Mouse (Mus musculus): ENCODE measurements at regions not wholly inside any gene's neighbourhood (a gene's known extent, or its start where the extent isn't known, plus 50 kb on each side); places are given as distances from the start of the nearest gene placed in this dataset.

GRCm38 (mm10) chr7:130036235-130036634 lies 444.6 kb downstream of the Wdr11 start:
- no peak overlapping the region for H3K4me3 ChIP-seq
- DNase-seq, result no peak
- TF ChIP-seq CTCF (IDR thresholded peaks at IDR 0.05) (no peak), EP300 (IDR thresholded peaks at IDR 0.05; ENCODE audit: insufficient read depth, low read depth, low read length) (no peak), POLR2A (IDR thresholded peaks at IDR 0.05; ENCODE audit: insufficient read depth, low read depth, low read length) (no peak)
- H3K27ac ChIP-seq, result no peak overlapping the region
- 90% methylated on average over 5 of the region's 5 CpGs for WGBS
- H3K27me3 ChIP-seq (ENCODE audit: control insufficient read depth, insufficient read depth, low read length), result no peaks in the 10 kb centered on the region
- no peaks in the 10 kb centered on the region for H3K36me3 ChIP-seq (ENCODE audit: control insufficient read depth, insufficient read depth, low read length)
- H3K79me2 ChIP-seq (replicated peaks; ENCODE audit: control insufficient read depth, insufficient read depth, low read length), result no peaks in the 10 kb centered on the region
- no peak overlapping the region for H3K9ac ChIP-seq (ENCODE audit: low read depth, low read length)
- no peaks in the 10 kb centered on the region; the same call in 1 of the 2 replicates for H3K4me1 ChIP-seq (ENCODE audit: control insufficient read depth, insufficient read depth, low read length)
- intact Hi-C loops (cut with DNase I), result no loop called here

GRCm38 (mm10) chr7:130036845-130037572 lies 445.3 kb downstream of the Wdr11 start:
- Histone ChIP-seq H3K4me1 (ENCODE audit: control insufficient read depth, insufficient read depth, low read length) (no peaks in the 10 kb centered on the region; the same call in 1 of the 2 replicates), H3K36me3 (ENCODE audit: control insufficient read depth, insufficient read depth, low read length) (no peaks in the 10 kb centered on the region), H3K9ac (ENCODE audit: low read depth, low read length) (no peak overlapping the region), H3K27me3 (ENCODE audit: control insufficient read depth, insufficient read depth, low read length) (no peaks in the 10 kb centered on the region), H3K27ac (no peak overlapping the region), H3K4me3 (no peak overlapping the region), H3K79me2 (replicated peaks; ENCODE audit: control insufficient read depth, insufficient read depth, low read length) (no peaks in the 10 kb centered on the region)
- TF ChIP-seq POLR2A (IDR thresholded peaks at IDR 0.05; ENCODE audit: insufficient read depth, low read depth, low read length) (no peak), EP300 (IDR thresholded peaks at IDR 0.05; ENCODE audit: insufficient read depth, low read depth, low read length) (no peak), CTCF (IDR thresholded peaks at IDR 0.05) (no peak)
- intact Hi-C loops (cut with DNase I), result no loop called here
- peak; percentile 23 to 42 for DNase-seq
- 77% methylated on average over 8 of the region's 8 CpGs for WGBS

- Histone ChIP-seq H3K4me3 (no peak overlapping the region), H3K36me3 (ENCODE audit: control insufficient read depth, insufficient read depth, low read length) (no peaks in the 10 kb centered on the region), H3K27me3 (ENCODE audit: control insufficient read depth, insufficient read depth, low read length) (no peaks in the 10 kb centered on the region), H3K79me2 (replicated peaks; ENCODE audit: control insufficient read depth, insufficient read depth, low read length) (no peaks in the 10 kb centered on the region), H3K9ac (ENCODE audit: low read depth, low read length) (no peak overlapping the region), H3K4me1 (ENCODE audit: control insufficient read depth, insufficient read depth, low read length) (no peaks in the 10 kb centered on the region; the same call in 1 of the 2 replicates), H3K27ac (no peak overlapping the region)
- TF ChIP-seq EP300 (IDR thresholded peaks at IDR 0.05; ENCODE audit: insufficient read depth, low read depth, low read length), result no peak
- no peak for TF ChIP-seq POLR2A (IDR thresholded peaks at IDR 0.05; ENCODE audit: insufficient read depth, low read depth, low read length)
- TF ChIP-seq CTCF (IDR thresholded peaks at IDR 0.05), result no peak
- intact Hi-C loops (cut with DNase I), result no loop called here
- peak in 1 of 2 experiments; percentile 21 for DNase-seq
- 49% methylated on average over 4 of the region's 4 CpGs for WGBS
Observed at GRCm38 (mm10) chr7:130037573-130037925, 445.9 kb downstream of the Wdr11 start.

- TF ChIP-seq CTCF (IDR thresholded peaks at IDR 0.05) (no peak), EP300 (IDR thresholded peaks at IDR 0.05; ENCODE audit: insufficient read depth, low read depth, low read length) (no peak), POLR2A (IDR thresholded peaks at IDR 0.05; ENCODE audit: insufficient read depth, low read depth, low read length) (no peak)
- 80% methylated on average over 8 of the region's 8 CpGs for WGBS
- intact Hi-C loops (cut with DNase I), result no loop called here
- H3K27me3 ChIP-seq (ENCODE audit: control insufficient read depth, insufficient read depth, low read length), result no peaks in the 10 kb centered on the region
- no peaks in the 10 kb centered on the region for H3K36me3 ChIP-seq (ENCODE audit: control insufficient read depth, insufficient read depth, low read length)
- no peak overlapping the region for H3K27ac ChIP-seq
- H3K9ac ChIP-seq (ENCODE audit: low read depth, low read length), result no peak overlapping the region
- no peak for DNase-seq
- no peaks in the 10 kb centered on the region for H3K79me2 ChIP-seq (replicated peaks; ENCODE audit: control insufficient read depth, insufficient read depth, low read length)
- H3K4me1 ChIP-seq (ENCODE audit: control insufficient read depth, insufficient read depth, low read length), result no peaks in the 10 kb centered on the region; the same call in 1 of the 2 replicates
- no peak overlapping the region for H3K4me3 ChIP-seq
Observed at GRCm38 (mm10) chr7:130040596-130040995, 448.9 kb downstream of the Wdr11 start.

- no peak overlapping the region for H3K9ac ChIP-seq (ENCODE audit: low read depth, low read length)
- WGBS, result 83% methylated on average over 11 of the region's 11 CpGs
- H3K36me3 ChIP-seq (ENCODE audit: control insufficient read depth, insufficient read depth, low read length), result no peaks in the 10 kb centered on the region
- no peaks in the 10 kb centered on the region for H3K27me3 ChIP-seq (ENCODE audit: control insufficient read depth, insufficient read depth, low read length)
- no peaks in the 10 kb centered on the region; the same call in 1 of the 2 replicates for H3K4me1 ChIP-seq (ENCODE audit: control insufficient read depth, insufficient read depth, low read length)
- H3K27ac ChIP-seq, result no peak overlapping the region
- TF ChIP-seq EP300 (IDR thresholded peaks at IDR 0.05; ENCODE audit: insufficient read depth, low read depth, low read length) (no peak), CTCF (IDR thresholded peaks at IDR 0.05) (no peak)
- no peaks in the 10 kb centered on the region for H3K79me2 ChIP-seq (replicated peaks; ENCODE audit: control insufficient read depth, insufficient read depth, low read length)
- intact Hi-C loops (cut with DNase I), result no loop called here
- no peak for DNase-seq
- no peak overlapping the region for H3K4me3 ChIP-seq
Observed at GRCm38 (mm10) chr7:130041402-130041965, 449.8 kb downstream of the Wdr11 start.

GRCm38 (mm10) chr7:130042296-130042910 lies 450.7 kb downstream of the Wdr11 start:
- TF ChIP-seq POLR2A (IDR thresholded peaks at IDR 0.05; ENCODE audit: insufficient read depth, low read depth, low read length) (no peak), EP300 (IDR thresholded peaks at IDR 0.05; ENCODE audit: insufficient read depth, low read depth, low read length) (no peak), CTCF (IDR thresholded peaks at IDR 0.05) (no peak)
- intact Hi-C loops (cut with DNase I), result no loop called here
- Histone ChIP-seq H3K27me3 (ENCODE audit: control insufficient read depth, insufficient read depth, low read length) (no peaks in the 10 kb centered on the region), H3K4me1 (ENCODE audit: control insufficient read depth, insufficient read depth, low read length) (no peaks in the 10 kb centered on the region; the same call in 1 of the 2 replicates), H3K36me3 (ENCODE audit: control insufficient read depth, insufficient read depth, low read length) (no peaks in the 10 kb centered on the region), H3K27ac (no peak overlapping the region), H3K79me2 (replicated peaks; ENCODE audit: control insufficient read depth, insufficient read depth, low read length) (no peaks in the 10 kb centered on the region), H3K9ac (ENCODE audit: low read depth, low read length) (no peak overlapping the region), H3K4me3 (no peak overlapping the region)
- no peak for DNase-seq
- 61% methylated on average over 5 of the region's 5 CpGs for WGBS

All from heart, adult 2 months (tissue).